Mouse (Mus musculus): ENCODE measurements around the gene Rab3il1.

DNA sequence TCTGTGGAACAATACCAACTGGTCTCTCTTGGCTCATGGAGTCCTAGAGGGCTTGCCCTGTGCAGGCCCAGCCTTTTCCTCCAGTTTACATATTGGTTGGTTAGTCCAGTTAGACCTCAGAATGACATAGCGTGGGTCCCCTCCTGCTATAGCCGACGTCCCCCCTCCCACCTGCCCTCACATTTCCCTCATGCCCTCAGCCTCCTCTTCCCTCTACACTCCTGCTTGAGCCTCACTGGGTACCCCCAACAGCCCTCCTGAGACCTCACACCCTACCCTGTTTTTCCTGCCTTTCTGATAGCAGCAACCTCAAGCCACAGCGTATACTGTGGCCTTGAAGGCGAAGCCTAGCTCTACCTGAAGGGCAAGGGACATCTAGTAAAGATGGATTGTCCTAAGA, 61.4 kb downstream of the Rab3il1 start:
- TF ChIP-seq CTCF (IDR thresholded peaks at IDR 0.05; ENCODE audit: low read depth, low read length) (no peak), EP300 (IDR thresholded peaks at IDR 0.05; ENCODE audit: insufficient read depth, low read depth, low read length) (no peak), POLR2A (IDR thresholded peaks at IDR 0.05; ENCODE audit: insufficient read depth, low read length) (no peak)

Measured in ES-Bruce4 (cell line).